Mouse (Mus musculus) intestine, postnatal 0 days (tissue): ENCODE measurements around the gene Gdap1l1. TPM values are rescaled to one million over a fixed set of nuclear protein-coding genes. Genes with fewer than 3 reads are reported as not detected.
A peak's percentile ranks its signal among the peaks of the same experiment; 100 is the strongest.

Experiments
- ATAC-seq: fragments of 200-750 bp; cut with Nextera tagmentation; 2 replicates; pipeline ENCODE4 v1.8.0; 2017; ENCODE audit warnings: mild to moderate bottlenecking, moderate TSS enrichment, moderate library complexity
- H3K27ac ChIP-seq: fragments of 300-500 bp; sonication (generic); 2 replicates; pipeline ENCODE4 v1.5.1; 2014; ENCODE audit warnings: mild to moderate bottlenecking, low read depth, low read length, moderate library complexity
- H3K27me3 ChIP-seq: fragments of 300-500 bp; sonication (generic); replicated peaks from 2 replicates; pipeline ENCODE4 v1.6.1; 2014; ENCODE audit warnings: low read length, mixed read lengths; ENCODE audit not compliant: control insufficient read depth, insufficient read depth
- H3K36me3 ChIP-seq: fragments of 300-500 bp; sonication (generic); 2 replicates; pipeline ENCODE4 v1.6.1; 2014; ENCODE audit warnings: mild to moderate bottlenecking, moderate library complexity; ENCODE audit not compliant: control insufficient read depth, insufficient read depth
- H3K4me1 ChIP-seq: fragments of 300-500 bp; sonication (generic); replicated peaks from 2 replicates; pipeline ENCODE4 v1.6.1; 2014; ENCODE audit warnings: antibody characterized with exemption, low read length, mixed read lengths; ENCODE audit not compliant: control insufficient read depth, insufficient read depth
- H3K4me2 ChIP-seq: fragments of 300-500 bp; sonication (generic); replicated peaks from 2 replicates; pipeline ENCODE4 v1.6.1; 2014; ENCODE audit warnings: low read depth, mild to moderate bottlenecking, moderate library complexity
- H3K4me3 ChIP-seq: fragments of 300-500 bp; sonication (generic); 2 replicates; pipeline ENCODE4 v1.5.1; 2014; ENCODE audit warnings: low read depth, low read length
- H3K9ac ChIP-seq: fragments of 300-500 bp; sonication (generic); 2 replicates; pipeline ENCODE4 v1.6.1; 2014; ENCODE audit warnings: mild to moderate bottlenecking, low read depth, low read length
- H3K9me3 ChIP-seq: fragments of 300-500 bp; sonication (generic); 2 replicates; pipeline ENCODE4 v1.6.1; 2016; ENCODE audit warnings: mixed run types; ENCODE audit not compliant: control insufficient read depth
- CTCF ChIP-seq: sonication (generic); IDR thresholded peaks from 2 replicates; pipeline ENCODE4 v1.5.1; 2016; ENCODE audit warnings: low read depth, mild to moderate bottlenecking, control low read depth, antibody characterized with exemption, moderate library complexity
- WGBS: fragments of 180-500 bp; shearing (Covaris S2); extraction: QIAGEN DNeasy Blood & Tissue Kit; methylation state at CpG from one replicate; pipeline ENCODE4 v1.1.7; 2014; 5-methylcytosine and 5-hydroxymethylcytosine counted together
- polyA plus RNA-seq: library from polyadenylated mRNA; unstranded; fragments of >200 nt; fragmentation: Nextera tagmentation; extraction: Ambion mirVana; gene quantifications from 2 replicates; pipeline ENCODE4 v1.2.1, GENCODE M21; 2015

Gene Gdap1l1
- polyA plus RNA-seq, 1 experiment from 2014 or later: 2.4 TPM

- WGBS: 95% methylated on average over 15 of the region's 15 CpGs
- H3K9me3 ChIP-seq: no peaks in the 10 kb centered on the region
- no peak overlapping the region for H3K27ac ChIP-seq
- H3K9ac ChIP-seq: no peak overlapping the region
- ATAC-seq: no peak
- peaks cover 25% of the 10 kb centered on the region; the same call in 1 of the 2 replicates for H3K36me3 ChIP-seq
- no peaks in the 10 kb centered on the region for H3K27me3 ChIP-seq
- H3K4me2 ChIP-seq: no peak overlapping the region
- H3K4me1 ChIP-seq: no peaks in the 10 kb centered on the region
- TF ChIP-seq CTCF: no peak
- H3K4me3 ChIP-seq: no peak overlapping the region
Observed at GRCm38 (mm10) chr2:163469711-163470110, 31.4 kb downstream of the Gdap1l1 start.

DNA sequence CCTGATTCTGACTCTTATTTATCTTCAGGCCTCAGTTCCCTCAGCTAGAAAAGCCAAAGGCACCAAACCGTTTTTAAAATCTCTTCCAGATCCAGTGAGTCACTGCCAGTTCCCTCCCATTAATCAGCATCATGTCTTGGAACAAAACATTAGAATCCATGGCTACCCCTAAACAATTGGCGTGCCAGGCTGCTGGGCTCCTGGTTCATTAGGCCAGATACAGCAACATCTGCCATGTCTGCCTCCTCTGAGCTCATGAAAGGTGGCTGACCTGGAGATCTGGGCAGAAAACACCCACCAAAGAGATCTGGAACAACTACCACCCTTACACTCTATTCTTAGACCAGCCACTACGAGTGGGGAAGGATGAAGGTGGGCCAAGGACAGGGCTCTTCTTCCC lies 32.9 kb downstream of the Gdap1l1 start:
- no peak overlapping the region for H3K9ac ChIP-seq
- no peaks in the 10 kb centered on the region for H3K4me1 ChIP-seq
- no peaks in the 10 kb centered on the region for H3K9me3 ChIP-seq
- no peak for ATAC-seq
- H3K4me2 ChIP-seq: peak overlapping the region; percentile 93; the same call in 1 of the 2 replicates
- H3K27me3 ChIP-seq: no peaks in the 10 kb centered on the region
- no peak for TF ChIP-seq CTCF
- no peak overlapping the region for H3K4me3 ChIP-seq
- peaks cover 18% of the 10 kb centered on the region; the same call in 1 of the 2 replicates for H3K36me3 ChIP-seq
- WGBS: 75% methylated on average over 3 of the region's 3 CpGs
- H3K27ac ChIP-seq: no peak overlapping the region

GRCm38 (mm10) chr2:163471710-163472465 lies 33.6 kb downstream of the Gdap1l1 start:
- peak overlapping the region; percentile 93 for H3K4me2 ChIP-seq
- peak; percentile 67 for ATAC-seq
- H3K27ac ChIP-seq: peak overlapping the region; percentile 68
- no peaks in the 10 kb centered on the region for H3K27me3 ChIP-seq
- no peak for TF ChIP-seq CTCF
- WGBS: under 1% methylated on average over 36 of the region's 36 CpGs
- peak overlapping the region; percentile 83 for H3K4me3 ChIP-seq
- H3K36me3 ChIP-seq: peaks cover 18% of the 10 kb centered on the region; the same call in 1 of the 2 replicates
- peak overlapping the region; percentile 65 for H3K9ac ChIP-seq
- no peaks in the 10 kb centered on the region for H3K9me3 ChIP-seq
- no peaks in the 10 kb centered on the region for H3K4me1 ChIP-seq

GRCm38 (mm10) chr2:163472466-163472851 lies 34.2 kb downstream of the Gdap1l1 start, which contains the start of gene Fitm2:
Fitm2 (minus strand) TSS chr2:163472629.
- peak within 1 kb of the TSS; percentile 65 for H3K9ac ChIP-seq
- no peaks in the 10 kb centered on the region for H3K4me1 ChIP-seq
- H3K9me3 ChIP-seq: no peaks in the 10 kb centered on the region
- H3K4me3 ChIP-seq: peak within 1 kb of the TSS; percentile 83
- H3K27me3 ChIP-seq: no peaks in the 10 kb centered on the region
- peak within 1 kb of the TSS; percentile 93 for H3K4me2 ChIP-seq
- TF ChIP-seq CTCF: peak; percentile 100
- peak; percentile 98 for ATAC-seq
- peak within 1 kb of the TSS; percentile 68 for H3K27ac ChIP-seq
- WGBS: under 1% methylated on average over 30 of the region's 30 CpGs
- peaks cover 18% of the 10 kb centered on the region; the same call in 1 of the 2 replicates for H3K36me3 ChIP-seq

GRCm38 (mm10) chr2:163480191-163480825 lies 42.0 kb downstream of the Gdap1l1 start:
- 63% methylated on average over 18 of the region's 18 CpGs for WGBS
- H3K4me2 ChIP-seq: no peak overlapping the region
- no peak for ATAC-seq

GRCm38 (mm10) chr2:163481539-163482029 lies 43.3 kb downstream of the Gdap1l1 start:
- no peaks in the 10 kb centered on the region for H3K27me3 ChIP-seq
- peak overlapping the region; percentile 52 for H3K4me2 ChIP-seq
- H3K9me3 ChIP-seq: no peaks in the 10 kb centered on the region
- H3K4me1 ChIP-seq: peaks cover 4% of the 10 kb centered on the region
- no peak overlapping the region for H3K9ac ChIP-seq
- no peaks in the 10 kb centered on the region for H3K36me3 ChIP-seq
- 2% methylated on average over 21 of the region's 21 CpGs for WGBS
- TF ChIP-seq CTCF: peak; percentile 66
- ATAC-seq: peak; percentile 55
- H3K4me3 ChIP-seq: 0 out of 2 replicates have a peak overlapping the region, but pooled peaks have one; percentile 7
- no peak overlapping the region for H3K27ac ChIP-seq

More at GRCm38 (mm10) chr2:163480191-163480825, 42.0 kb downstream of the Gdap1l1 start:
- Histone ChIP-seq H3K9ac (no peak overlapping the region), H3K36me3 (no peaks in the 10 kb centered on the region), H3K4me1 (peaks cover 4% of the 10 kb centered on the region), H3K27me3 (no peaks in the 10 kb centered on the region), H3K27ac (no peak overlapping the region), H3K4me3 (no peak overlapping the region), H3K9me3 (no peaks in the 10 kb centered on the region)
- peak; percentile 69 for TF ChIP-seq CTCF
